Mouse (Mus musculus) kidney, adult 2 months (tissue): Measurements from ENCODE around the gene Nbeal2.

Experiments used
- CTCF ChIP-seq: fragments of 200-500 bp; conservative IDR thresholded peaks from 2 replicates; pipeline ENCODE4 v1.5.1; 2011; ENCODE audit warnings: low read depth, mild to moderate bottlenecking, control low read depth, low read length, moderate library complexity, mixed read lengths; ENCODE audit not compliant: insufficient read depth, insufficient read length
- POLR2A ChIP-seq: fragments of 200-500 bp; IDR thresholded peaks from one replicate; pipeline ENCODE4 v1.6.1; 2011; ENCODE audit warnings: low read depth, low read length, control low read depth

DNA sequence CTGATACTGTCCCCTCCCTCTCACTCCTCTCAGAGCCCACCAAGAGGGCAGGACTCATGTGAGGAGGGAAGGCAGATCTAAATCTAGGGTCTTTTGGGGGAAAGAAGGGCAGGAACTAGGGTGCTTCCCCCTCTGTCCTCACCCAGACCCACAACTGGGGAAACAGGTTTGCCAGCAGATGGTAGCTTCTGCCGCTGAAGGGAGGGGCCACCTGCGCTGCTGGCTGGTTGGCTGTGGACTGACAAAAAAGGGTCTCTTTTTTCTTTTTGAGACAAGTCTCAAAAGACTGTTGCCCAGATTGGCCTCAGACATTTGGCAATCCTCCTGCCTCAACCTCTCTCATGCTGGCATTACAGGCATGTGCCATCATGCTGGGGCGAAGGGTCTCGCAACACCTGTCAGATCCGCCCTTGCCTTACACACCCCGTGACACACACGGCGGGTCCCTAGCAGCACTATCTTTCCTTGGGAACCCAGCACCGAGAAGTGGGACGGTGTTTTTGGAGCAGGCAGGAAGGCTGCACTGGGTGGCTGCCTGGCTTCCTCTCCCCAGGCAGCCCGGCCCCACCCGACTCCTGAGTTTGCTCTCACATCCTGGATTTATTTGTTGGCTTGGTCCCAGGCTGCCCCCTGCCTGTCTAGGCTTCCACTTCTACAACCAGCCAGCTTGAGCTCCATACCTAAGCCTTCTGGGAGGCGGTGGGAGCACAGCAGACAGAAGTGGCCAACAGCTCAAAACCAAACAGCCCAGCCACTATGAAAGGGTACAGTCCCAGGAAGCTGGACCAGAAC is 1.8 kb downstream of the Nbeal2 start:
- TF ChIP-seq CTCF (0 out of 2 replicates have a peak, but pooled peaks have one; percentile 22), POLR2A (no peak)
